Mouse (Mus musculus) T-helper 17 cell (primary cell): ENCODE results near the gene Orc5.

Source experiments
- in situ Hi-C, 2 experiments: fragments of 300-600 bp; cut with MboI, MseI; formaldehyde crosslinking; loops; 1 replicate in 1 of 2; 2 replicates in 1 of 2; pipeline ENCODE4 v1.15.1; 2025; ENCODE audit warnings: high pct_unique_total_duplicates in 2 of 2

Orc5 gene

GRCm38 (mm10) chr5:22550033-22550551, at the start of gene Orc5:
Orc5 (minus strand) TSS chr5:22550429.
- in situ Hi-C loops = no loop called here

GRCm38 (mm10) chr5:22596981-22597380, 46.8 kb upstream of the Orc5 start:
- in situ Hi-C loops = no loop called here

GRCm38 (mm10) chr5:22589370-22589966, 39.2 kb upstream of the Orc5 start:
- in situ Hi-C loops = no loop called here

- in situ Hi-C loops = no loop called here
These were observed 37.3 kb upstream of the Orc5 start for GRCm38 (mm10) chr5:22587492-22587891.

- in situ Hi-C loops = no loop called here
These were observed 34.3 kb upstream of the Orc5 start for GRCm38 (mm10) chr5:22584556-22584955.

GRCm38 (mm10) chr5:22578011-22578410, 27.8 kb upstream of the Orc5 start:
- in situ Hi-C loops = no loop called here

- in situ Hi-C loops = no loop called here
These were observed 24.5 kb upstream of the Orc5 start for GRCm38 (mm10) chr5:22574751-22575150.

GRCm38 (mm10) chr5:22574161-22574560, 23.9 kb upstream of the Orc5 start:
- in situ Hi-C loops = no loop called here

GRCm38 (mm10) chr5:22573696-22574095, 23.5 kb upstream of the Orc5 start:
- in situ Hi-C loops = no loop called here

GRCm38 (mm10) chr5:22572881-22573280, 22.7 kb upstream of the Orc5 start:
- in situ Hi-C loops = no loop called here

- in situ Hi-C loops = no loop called here
These were observed 22.2 kb upstream of the Orc5 start for GRCm38 (mm10) chr5:22572456-22572855.

- in situ Hi-C loops = no loop called here
These were observed 15.5 kb upstream of the Orc5 start for GRCm38 (mm10) chr5:22565708-22566107.

- in situ Hi-C loops = no loop called here
These were observed 9.6 kb upstream of the Orc5 start for GRCm38 (mm10) chr5:22559801-22560200.

- in situ Hi-C loops = no loop called here
These were observed 7.4 kb upstream of the Orc5 start for GRCm38 (mm10) chr5:22557491-22558113.

GRCm38 (mm10) chr5:22556713-22557112, 6.5 kb upstream of the Orc5 start:
- in situ Hi-C loops = no loop called here

GRCm38 (mm10) chr5:22552233-22552765, 2.1 kb upstream of the Orc5 start:
- in situ Hi-C loops = no loop called here

- in situ Hi-C loops = loop anchor here in 1 of 2 experiments (10.0 to 25.0 kb wide), 2 partner anchors 762 to 1985 kb away; partner anchors contain the start of genes Dnajc2 and Psmc2
These were observed 730 bp downstream of the Orc5 start for GRCm38 (mm10) chr5:22549366-22550032.

- in situ Hi-C loops = loop anchor here in 1 of 2 experiments (10.0 to 25.0 kb wide), 2 partner anchors 761 to 1986 kb away; partner anchors contain the start of genes Dnajc2 and Psmc2
These were observed 1.6 kb downstream of the Orc5 start for GRCm38 (mm10) chr5:22548556-22549161.

- in situ Hi-C loops = loop anchor here in 1 of 2 experiments (10.0 to 25.0 kb wide), 2 partner anchors 759 to 1988 kb away; partner anchors contain the start of genes Dnajc2 and Psmc2
These were observed 3.7 kb downstream of the Orc5 start for GRCm38 (mm10) chr5:22546536-22546935.

GRCm38 (mm10) chr5:22545305-22545704, 4.9 kb downstream of the Orc5 start:
- in situ Hi-C loops = loop anchor here in 1 of 2 experiments (10.0 to 25.0 kb wide), 2 partner anchors 758 to 1989 kb away; partner anchors contain the start of genes Dnajc2 and Psmc2

- in situ Hi-C loops = loop anchor here in 1 of 2 experiments (10.0 to 25.0 kb wide), 2 partner anchors 755 to 1992 kb away; partner anchors contain the start of genes Dnajc2 and Psmc2
These were observed 7.6 kb downstream of the Orc5 start for GRCm38 (mm10) chr5:22542676-22543075.
